Mouse (Mus musculus) liver, embryonic 11.5 days (tissue): ENCODE data around the gene Loxl3. TPM values are rescaled to one million over a fixed set of nuclear protein-coding genes. Genes with fewer than 3 reads are reported as not detected.

Experiments
- ATAC-seq: fragments of 200-750 bp; cut with Nextera tagmentation; replicated peaks from 2 replicates; pipeline ENCODE4 v1.8.0; 2017; ENCODE audit warnings: moderate number of reproducible peaks, mild to moderate bottlenecking, moderate TSS enrichment, moderate library complexity; ENCODE audit not compliant: low FRiP score
- DNase-seq: peaks from one replicate; pipeline ENCODE4 v3.0.0-alpha.2; 2017; ENCODE audit warnings: low spot score
- H3K27ac ChIP-seq: fragments of 300-500 bp; sonication (generic); 2 replicates; pipeline ENCODE4 v1.5.1; 2014; ENCODE audit warnings: mild to moderate bottlenecking, low read depth, low read length, control low read depth
- H3K27me3 ChIP-seq: fragments of 300-500 bp; sonication (generic); replicated peaks from 2 replicates; pipeline ENCODE4 v1.6.1; 2014; ENCODE audit warnings: low read length, mixed read lengths; ENCODE audit not compliant: control insufficient read depth, insufficient read depth
- H3K36me3 ChIP-seq: fragments of 300-500 bp; sonication (generic); 2 replicates; pipeline ENCODE4 v1.6.1; 2014; ENCODE audit warnings: mild to moderate bottlenecking, low read length, moderate library complexity, mixed read lengths; ENCODE audit not compliant: control insufficient read depth, insufficient read depth
- H3K4me1 ChIP-seq: fragments of 300-500 bp; sonication (generic); replicated peaks from 2 replicates; pipeline ENCODE4 v1.6.1; 2014; ENCODE audit warnings: low read length, mixed read lengths; ENCODE audit not compliant: control insufficient read depth, insufficient read depth
- H3K4me2 ChIP-seq: fragments of 300-500 bp; sonication (generic); 2 replicates; pipeline ENCODE4 v1.6.1; 2014; ENCODE audit warnings: mild to moderate bottlenecking, control low read depth, moderate library complexity
- H3K4me3 ChIP-seq: fragments of 300-500 bp; sonication (generic); 2 replicates; pipeline ENCODE4 v1.5.1; 2014; ENCODE audit warnings: low read depth, low read length, control low read depth
- H3K9ac ChIP-seq: fragments of 300-500 bp; sonication (generic); 2 replicates; pipeline ENCODE4 v1.6.1; 2014; ENCODE audit warnings: low read depth, low read length, control low read depth
- H3K9me3 ChIP-seq: fragments of 300-500 bp; sonication (generic); 2 replicates; pipeline ENCODE4 v1.6.1; 2016; ENCODE audit warnings: low read length, inconsistent platforms, mixed read lengths; ENCODE audit not compliant: control insufficient read depth
- WGBS: fragments of 180-500 bp; shearing (Covaris S2); extraction: QIAGEN DNeasy Blood & Tissue Kit; methylation state at CpG from one replicate; pipeline ENCODE4 v1.1.7; 2014; 5-methylcytosine and 5-hydroxymethylcytosine counted together
- polyA plus RNA-seq: library from polyadenylated mRNA; unstranded; fragments of >200 nt; fragmentation: Nextera tagmentation; extraction: Ambion mirVana; gene quantifications from 2 replicates; pipeline ENCODE4 v1.2.1, GENCODE M21; 2014

Loxl3 gene
- polyA plus RNA-seq, 1 experiment from 2014 or later, result 6.2 TPM

- Histone ChIP-seq H3K4me3 (no peak overlapping the region), H3K4me1 (peaks cover 5% of the 10 kb centered on the region), H3K36me3 (peaks cover 12% of the 10 kb centered on the region; the same call in 1 of the 2 replicates), H3K9me3 (no peaks in the 10 kb centered on the region), H3K27ac (no peak overlapping the region), H3K9ac (no peak overlapping the region), H3K4me2 (no peak overlapping the region), H3K27me3 (peaks cover 42% of the 10 kb centered on the region)
- ATAC-seq (no peak), DNase-seq (no peak)
- 88% methylated on average over 5 of the region's 5 CpGs for WGBS
Observed at GRCm38 (mm10) chr6:83080210-83080609, 46.2 kb downstream of the Loxl3 start.

- Histone ChIP-seq H3K9ac (no peak overlapping the region), H3K4me1 (peaks cover 11% of the 10 kb centered on the region), H3K4me3 (no peak overlapping the region), H3K27ac (no peak overlapping the region), H3K4me2 (no peak overlapping the region), H3K9me3 (no peaks in the 10 kb centered on the region), H3K36me3 (peaks cover 12% of the 10 kb centered on the region; the same call in 1 of the 2 replicates), H3K27me3 (peaks cover 64% of the 10 kb centered on the region)
- DNase-seq, result no peak
- WGBS, result 19% methylated on average over 5 of the region's 5 CpGs
- ATAC-seq, result no peak
Observed at GRCm38 (mm10) chr6:83083497-83083896, 49.5 kb downstream of the Loxl3 start.

- Histone ChIP-seq H3K9ac (no peak overlapping the region), H3K4me2 (no peak overlapping the region), H3K27ac (no peak overlapping the region), H3K9me3 (no peaks in the 10 kb centered on the region), H3K4me3 (no peak overlapping the region), H3K27me3 (peaks cover 72% of the 10 kb centered on the region), H3K4me1 (peaks cover 6% of the 10 kb centered on the region; the same call in 1 of the 2 replicates), H3K36me3 (peaks cover 12% of the 10 kb centered on the region; the same call in 1 of the 2 replicates)
- DNase-seq (no peak), ATAC-seq (no peak)
- 20% methylated on average over 6 of the region's 6 CpGs for WGBS
Observed at GRCm38 (mm10) chr6:83084477-83084876, 50.5 kb downstream of the Loxl3 start.

- H3K27me3 ChIP-seq, result peaks cover 85% of the 10 kb centered on the region
- WGBS, result 4% methylated on average over 41 of the region's 42 CpGs
- peaks cover 7% of the 10 kb centered on the region; the same call in 1 of the 2 replicates for H3K36me3 ChIP-seq
- peaks cover 6% of the 10 kb centered on the region; the same call in 1 of the 2 replicates for H3K4me1 ChIP-seq
- no peak within 1 kb of the TSS for H3K9ac ChIP-seq
- H3K4me2 ChIP-seq, result peak within 1 kb of the TSS; percentile 55
- no peak within 1 kb of the TSS for H3K27ac ChIP-seq
- H3K9me3 ChIP-seq, result no peaks in the 10 kb centered on the region
- DNase-seq (no peak), ATAC-seq (no peak)
- peak within 1 kb of the TSS; percentile 30 for H3K4me3 ChIP-seq
Observed at GRCm38 (mm10) chr6:83086121-83087035, 52.4 kb downstream of the Loxl3 start, which contains the start of gene Lbx2. Lbx2 (plus strand) TSS chr6:83086367.

- H3K9me3 ChIP-seq, result no peaks in the 10 kb centered on the region
- H3K36me3 ChIP-seq, result peaks cover 2% of the 10 kb centered on the region; the same call in 1 of the 2 replicates
- no peak overlapping the region for H3K27ac ChIP-seq
- peak overlapping the region; percentile 30 for H3K4me3 ChIP-seq
- DNase-seq (no peak), ATAC-seq (no peak)
- H3K4me2 ChIP-seq, result peak overlapping the region; percentile 54
- 3% methylated on average over 47 of the region's 47 CpGs for WGBS
- peaks cover 83% of the 10 kb centered on the region for H3K27me3 ChIP-seq
- H3K4me1 ChIP-seq, result peaks cover 6% of the 10 kb centered on the region; the same call in 1 of the 2 replicates
- no peak overlapping the region for H3K9ac ChIP-seq
Observed at GRCm38 (mm10) chr6:83087205-83087925, 53.4 kb downstream of the Loxl3 start.

GRCm38 (mm10) chr6:83087926-83088260, 53.9 kb downstream of the Loxl3 start:
- DNase-seq (no peak), ATAC-seq (no peak)
- Histone ChIP-seq H3K4me1 (peaks cover 6% of the 10 kb centered on the region; the same call in 1 of the 2 replicates), H3K4me2 (peak overlapping the region; percentile 54), H3K9ac (no peak overlapping the region), H3K27me3 (peaks cover 77% of the 10 kb centered on the region), H3K4me3 (peak overlapping the region; percentile 30), H3K9me3 (no peaks in the 10 kb centered on the region), H3K36me3 (no peaks in the 10 kb centered on the region), H3K27ac (no peak overlapping the region)
- whole genome bisulfite sequencing, result 13% methylated on average over 9 of the region's 9 CpGs

GRCm38 (mm10) chr6:83092416-83093127, 58.6 kb downstream of the Loxl3 start:
- H3K27ac ChIP-seq, result no peak overlapping the region

GRCm38 (mm10) chr6:83095968-83096367, 62.0 kb downstream of the Loxl3 start:
- DNase-seq, result no peak
- H3K4me2 ChIP-seq, result no peak overlapping the region
- no peak overlapping the region for H3K27ac ChIP-seq
- no peaks in the 10 kb centered on the region for H3K9me3 ChIP-seq
- H3K4me1 ChIP-seq, result peaks cover 3% of the 10 kb centered on the region; the same call in 1 of the 2 replicates
- no peak overlapping the region for H3K9ac ChIP-seq
- ATAC-seq, result no peak
- no peak overlapping the region for H3K4me3 ChIP-seq
- no peaks in the 10 kb centered on the region; the same call in none of the 2 replicates for H3K27me3 ChIP-seq
- whole genome bisulfite sequencing, result 30% methylated on average over 6 of the region's 6 CpGs
- H3K36me3 ChIP-seq, result no peaks in the 10 kb centered on the region

More at GRCm38 (mm10) chr6:83092416-83093127, 58.6 kb downstream of the Loxl3 start:
- no peak overlapping the region for H3K9ac ChIP-seq
- no peaks in the 10 kb centered on the region for H3K36me3 ChIP-seq
- no peak overlapping the region for H3K4me3 ChIP-seq
- no peaks in the 10 kb centered on the region for H3K4me1 ChIP-seq
- DNase-seq (no peak), ATAC-seq (no peak)
- no peaks in the 10 kb centered on the region for H3K9me3 ChIP-seq
- H3K27me3 ChIP-seq, result peaks cover 31% of the 10 kb centered on the region
- 37% methylated on average over 6 of the region's 6 CpGs for WGBS
- H3K4me2 ChIP-seq, result no peak overlapping the region
